Mouse (Mus musculus) liver, adult 2 months (tissue): ENCODE measurements around the gene E330021D16Rik.

Experiments
- CTCF ChIP-seq: fragments of 200-500 bp; IDR thresholded peaks from 2 replicates; pipeline ENCODE4 v1.5.1; 2011; ENCODE audit warnings: low read depth, low read length, control low read depth
- POLR2A ChIP-seq: fragments of 200-500 bp; IDR thresholded peaks from 2 replicates; pipeline ENCODE4 v1.6.1; 2011; ENCODE audit warnings: low read length, control low read depth; ENCODE audit not compliant: insufficient read depth; ENCODE audit errors: extremely low read depth

GRCm38 (mm10) chr6:136433573-136433972 is 18.2 kb upstream of the E330021D16Rik start:
- TF ChIP-seq POLR2A, result no peak
- no peak for TF ChIP-seq CTCF
